Mouse (Mus musculus) lung, postnatal 36 days (tissue): Measurements from ENCODE around the gene Prss44.
A peak's percentile ranks its signal among the peaks of the same experiment; 100 is the strongest.
"Not testable (repeated sequence)": the region's sequence is repeated elsewhere in the genome, so short reads cannot be mapped to it uniquely, and the experiment has no call there.

Experiments used
- DNase-seq: peaks from one replicate; pipeline ENCODE4 v3.0.0; 2022; ENCODE audit warnings: mixed read lengths

The Prss44 gene

DNA sequence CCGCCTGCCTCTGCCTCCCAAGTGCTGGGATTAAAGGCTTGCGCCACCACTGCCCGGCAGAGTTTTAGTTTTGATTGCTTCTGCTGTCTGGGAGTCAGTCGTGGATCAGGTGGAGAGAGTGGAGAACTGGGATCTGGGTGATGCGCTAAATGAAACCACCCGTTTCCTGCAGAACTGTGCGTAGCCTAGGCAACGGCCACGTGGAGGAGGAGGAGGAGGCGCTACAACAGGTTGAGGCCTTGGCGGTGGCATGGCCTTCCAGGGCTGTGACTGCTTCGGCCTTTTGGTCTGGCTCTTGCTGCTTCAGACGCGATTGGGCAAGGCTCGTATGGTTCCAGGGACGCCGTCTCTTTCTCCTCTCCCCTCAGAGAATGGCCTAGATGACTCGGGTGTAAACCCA, at the start of gene Prss44:
Prss44 (plus strand) TSS at position 206 of the 400 bp plus-strand sequence.
- DNase-seq, result no peak

DNA sequence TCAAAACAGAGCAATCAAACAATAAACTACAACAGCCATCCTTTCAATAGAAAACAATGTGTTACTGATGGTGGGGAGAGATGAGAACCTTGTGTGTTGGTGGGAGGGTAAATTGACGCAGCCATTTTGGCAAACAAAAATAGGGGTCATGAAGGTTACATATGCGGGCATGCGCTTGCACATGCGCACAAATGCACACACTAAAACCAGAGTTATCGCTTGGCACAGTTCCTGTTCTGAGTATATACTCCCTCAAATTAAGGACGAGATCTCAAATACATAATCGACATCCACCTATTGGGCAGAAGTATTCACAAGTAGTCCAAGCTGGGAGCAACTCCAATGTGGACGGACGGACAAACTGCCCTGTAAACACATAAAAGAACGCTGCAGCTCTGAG, 41.5 kb upstream of the Prss44 start:
- DNase-seq, result no peak

DNA sequence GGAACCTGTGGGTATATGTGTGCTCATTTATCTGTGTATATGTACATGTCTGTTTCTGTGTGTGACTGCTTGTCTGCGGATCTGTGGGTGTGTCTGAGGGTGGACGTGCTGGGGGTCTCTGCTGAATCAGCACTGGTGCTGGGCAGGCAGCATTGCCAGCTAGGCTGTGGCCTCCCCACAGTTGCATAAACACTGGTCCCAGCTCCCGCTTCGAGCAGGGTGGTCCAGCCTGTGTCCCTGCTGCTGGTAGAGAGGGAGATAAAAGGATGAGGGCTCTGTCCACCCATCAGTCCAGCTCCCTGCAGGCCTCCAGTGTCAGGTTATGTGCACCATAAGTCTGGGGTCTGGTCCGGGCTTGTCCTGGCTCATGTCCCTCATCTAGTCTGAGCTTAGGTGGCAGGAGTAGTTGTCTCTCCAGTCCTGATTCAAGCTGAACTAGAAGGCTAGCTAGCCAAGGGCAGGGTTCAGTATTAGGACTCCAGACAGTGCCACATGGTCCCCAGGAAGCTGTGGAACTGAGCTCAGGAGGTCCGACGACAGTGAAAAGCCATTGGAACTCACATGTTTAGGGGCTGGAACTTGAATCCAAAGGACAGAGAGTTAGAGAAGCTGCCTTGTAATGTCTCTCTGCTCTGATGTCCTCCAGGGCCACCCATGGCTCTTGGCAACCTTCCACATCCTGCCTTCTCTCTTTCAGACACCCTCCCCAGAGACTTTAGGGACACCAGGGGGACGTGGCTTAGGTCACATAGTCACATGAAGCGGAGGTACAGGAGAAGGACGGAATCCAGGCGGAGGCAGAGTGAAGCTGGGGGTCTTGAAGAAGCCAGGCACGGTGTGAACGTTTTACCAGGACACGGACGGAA, 39.2 kb upstream of the Prss44 start:
- peak; percentile 22 for DNase-seq

DNA sequence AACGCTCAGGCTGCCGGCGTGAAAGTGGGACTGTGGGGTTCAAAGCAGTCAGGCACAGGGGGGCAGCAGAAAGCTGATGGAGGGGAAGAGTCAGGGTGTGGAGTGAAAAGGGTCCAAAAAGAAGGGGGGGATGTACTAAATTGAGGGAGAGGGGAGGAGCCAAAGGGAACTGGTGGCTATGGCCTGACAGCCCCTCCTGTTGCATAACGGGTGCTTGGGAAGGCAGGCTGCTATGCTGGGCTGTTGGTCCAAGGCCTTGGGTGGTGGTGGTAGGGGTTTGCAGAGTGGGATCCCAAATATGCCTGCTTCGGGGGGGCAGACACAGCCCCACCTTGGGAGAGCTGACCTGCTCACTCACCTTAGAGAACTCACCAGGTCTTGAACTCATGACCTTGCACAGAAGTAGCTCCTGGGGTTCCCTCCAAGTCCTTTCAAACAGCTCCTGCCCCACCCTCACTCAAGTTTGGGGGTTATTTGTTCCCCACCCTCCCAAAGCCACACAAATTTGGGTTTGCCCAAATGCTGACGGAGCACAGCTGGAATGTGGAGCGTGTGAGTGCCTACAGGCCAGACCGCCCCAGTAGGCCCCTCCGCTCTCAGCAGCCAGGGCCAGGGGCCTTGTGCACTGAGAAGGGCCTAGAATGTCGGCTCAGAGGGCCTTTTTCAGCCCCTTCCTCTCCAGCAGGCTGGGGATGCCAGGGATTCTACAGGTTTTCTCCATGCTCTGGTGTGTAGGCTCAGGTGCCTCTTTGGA, 38.3 kb upstream of the Prss44 start:
- no peak for DNase-seq

DNA sequence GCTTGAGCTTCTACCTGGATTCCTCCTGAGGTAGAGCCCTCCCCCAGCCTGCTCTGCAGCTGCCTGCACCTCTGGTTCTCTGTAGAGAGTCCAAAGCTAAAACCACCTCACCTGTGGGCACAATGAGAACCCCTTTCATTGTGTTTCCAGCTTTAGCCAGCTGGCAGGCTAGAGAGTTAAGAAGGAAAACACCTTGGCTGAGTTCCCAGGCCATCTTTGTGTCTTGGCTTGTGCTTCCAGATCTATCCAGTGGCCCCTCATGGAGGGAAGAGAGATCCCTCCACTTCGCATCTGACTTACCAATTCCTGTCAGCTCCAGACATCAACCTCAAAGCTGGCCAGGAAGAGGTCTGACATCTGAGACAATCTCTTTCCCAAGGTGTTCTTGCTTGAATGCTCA, 35.7 kb upstream of the Prss44 start:
- no peak for DNase-seq

DNA sequence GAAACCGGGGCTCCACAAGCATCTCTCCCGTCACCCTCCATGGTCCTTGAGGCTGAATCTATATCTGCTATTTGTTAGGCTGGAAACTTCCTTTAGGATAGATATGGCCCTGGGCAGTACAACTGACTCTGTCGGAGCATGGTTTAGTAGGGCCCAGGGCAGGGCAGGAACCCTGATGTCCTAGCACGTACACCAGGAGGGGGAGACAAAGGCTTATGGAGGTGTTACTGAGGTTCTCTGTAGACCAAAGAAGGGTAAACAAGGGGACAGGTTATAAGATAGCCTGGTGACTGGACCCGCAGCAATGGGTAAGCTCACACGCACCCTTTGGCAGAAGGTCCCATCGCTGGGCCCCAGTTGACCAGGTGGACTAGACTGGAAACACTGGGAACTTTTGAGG, 35.2 kb upstream of the Prss44 start:
- DNase-seq, result no peak

DNA sequence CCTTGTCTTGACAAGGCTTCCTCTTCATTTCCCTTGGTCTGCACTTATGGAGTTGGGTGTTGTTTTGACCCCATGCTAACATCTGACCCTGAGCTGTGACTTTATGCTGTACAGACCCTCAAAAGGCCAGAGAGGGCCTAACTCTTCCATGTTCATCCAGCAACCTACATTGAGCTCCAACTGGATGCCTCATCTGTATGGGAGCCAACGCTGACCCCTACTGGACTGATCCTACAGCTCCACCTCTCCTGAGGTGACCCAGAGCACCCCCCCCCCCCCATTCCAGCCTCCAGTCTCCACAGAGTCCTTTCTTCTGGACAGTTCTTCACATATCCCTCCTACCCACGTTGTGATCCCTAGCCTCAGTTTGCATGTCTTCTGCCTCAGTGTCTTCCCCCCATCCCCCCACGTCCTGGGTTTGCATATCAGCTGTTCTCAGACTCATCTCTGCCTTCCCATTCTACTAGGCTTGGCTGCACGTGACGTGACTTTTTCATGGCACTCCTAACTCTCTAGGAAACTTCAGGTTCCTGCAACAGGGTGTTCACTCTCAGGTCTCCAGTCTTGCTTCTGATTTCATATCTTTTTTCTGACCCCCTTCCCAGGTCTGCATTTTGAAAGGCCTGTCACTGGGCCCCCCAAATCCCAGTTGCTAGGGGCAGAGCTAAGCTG, 34.4 kb upstream of the Prss44 start:
- no peak for DNase-seq

DNA sequence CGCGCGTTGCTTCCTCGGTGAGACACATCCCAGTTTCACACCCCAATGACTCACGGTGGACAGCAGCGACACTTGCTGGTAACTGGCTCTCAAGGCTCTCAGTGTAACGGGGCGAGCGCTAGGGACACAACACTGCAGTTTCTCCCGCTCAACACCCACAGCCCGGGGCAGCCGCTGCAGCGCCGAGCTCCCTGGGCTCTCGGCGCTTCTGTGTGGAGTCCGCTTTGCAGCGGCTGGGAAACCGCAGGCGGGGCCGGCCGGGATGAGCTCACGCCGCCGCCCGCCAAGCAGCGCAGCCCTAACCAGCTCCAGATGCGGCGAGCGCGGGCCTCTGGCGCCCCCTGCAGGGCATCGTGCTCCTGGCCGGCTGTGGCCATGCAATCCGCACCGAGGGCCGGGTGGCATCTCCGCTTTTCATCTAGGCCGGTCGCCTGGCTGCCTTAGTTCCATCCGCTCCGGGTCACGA, 32.5 kb upstream of the Prss44 start:
- DNase-seq, result peak; percentile 95

DNA sequence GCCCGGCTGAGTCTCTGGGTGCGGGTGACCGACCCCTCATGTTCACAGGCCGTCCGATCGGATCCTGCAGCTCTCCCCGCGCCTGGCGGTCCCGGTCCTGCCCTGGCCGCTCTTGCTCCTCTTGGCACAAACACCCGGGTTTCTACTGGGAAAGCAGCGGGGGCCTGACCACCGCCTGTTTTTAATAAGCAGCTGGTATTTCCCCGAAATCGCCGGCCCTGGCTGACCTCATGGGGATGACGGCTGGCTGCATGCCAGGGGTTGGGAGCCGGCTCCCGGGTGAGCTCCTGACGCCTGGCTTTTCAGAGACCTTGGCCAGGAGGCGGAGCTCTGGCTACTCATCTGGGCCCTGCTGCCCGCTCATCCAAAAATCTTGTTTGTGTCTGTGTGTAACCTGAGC, 32.1 kb upstream of the Prss44 start:
- DNase-seq, result peak; percentile 89

DNA sequence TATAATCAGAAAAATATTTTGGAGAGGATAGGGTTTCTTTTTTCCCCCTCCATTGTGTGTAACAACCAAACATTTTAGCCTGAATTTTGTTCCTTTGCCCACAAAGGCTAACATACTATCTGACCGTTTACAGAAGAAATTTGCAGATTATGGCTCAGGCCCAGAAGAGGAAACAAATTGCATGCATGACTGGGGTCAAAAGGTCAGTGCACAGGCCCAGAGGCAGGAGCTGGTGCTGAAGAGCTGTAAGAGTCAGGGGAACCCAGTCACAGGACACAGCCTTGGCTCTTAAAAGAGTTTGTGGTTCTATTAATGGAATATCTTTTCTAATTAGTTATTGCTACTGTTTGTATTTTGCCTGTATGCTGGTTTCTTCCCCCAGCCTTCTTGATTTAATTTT, 30.2 kb upstream of the Prss44 start:
- DNase-seq, result peak; percentile 19

DNA sequence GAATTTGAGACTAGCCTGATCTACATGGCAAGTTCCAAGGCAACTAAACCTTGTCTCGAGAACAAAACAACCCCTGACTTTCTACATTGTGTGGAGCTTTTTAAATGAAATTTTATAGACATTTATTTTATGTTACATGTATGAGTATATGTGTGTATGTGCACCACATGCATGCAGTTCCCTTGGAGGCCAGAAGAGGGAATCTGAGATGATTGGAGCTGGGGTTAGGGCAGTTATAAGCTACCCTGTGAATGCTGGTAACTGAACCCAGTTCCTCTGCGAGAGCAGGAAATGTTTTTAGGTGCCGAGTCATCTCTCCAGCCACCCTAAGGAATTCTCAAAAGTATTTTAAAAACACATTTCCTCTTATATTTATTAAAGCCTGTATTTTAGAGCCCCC, 25.6 kb upstream of the Prss44 start:
- DNase-seq, result no peak

DNA sequence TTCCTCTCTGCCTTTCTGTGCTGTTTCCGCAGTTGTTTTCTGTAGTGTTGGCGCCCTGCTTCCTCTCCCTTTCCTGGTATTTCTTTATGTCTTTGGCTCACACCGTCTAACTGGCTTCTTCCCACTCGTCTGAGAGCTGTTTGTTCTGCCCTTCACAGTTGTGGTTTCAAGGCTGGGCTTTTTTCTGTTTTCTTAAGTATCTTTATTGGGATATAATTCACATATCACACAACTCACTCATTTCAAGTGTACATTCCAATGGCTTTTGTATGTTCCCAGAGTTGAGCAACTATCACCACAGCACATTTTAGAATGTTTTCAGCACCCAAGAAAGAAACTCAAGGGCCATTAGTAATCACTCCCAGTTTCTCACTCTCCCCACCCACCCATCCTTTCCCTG, 23.3 kb upstream of the Prss44 start:
- DNase-seq, result peak; percentile 74

DNA sequence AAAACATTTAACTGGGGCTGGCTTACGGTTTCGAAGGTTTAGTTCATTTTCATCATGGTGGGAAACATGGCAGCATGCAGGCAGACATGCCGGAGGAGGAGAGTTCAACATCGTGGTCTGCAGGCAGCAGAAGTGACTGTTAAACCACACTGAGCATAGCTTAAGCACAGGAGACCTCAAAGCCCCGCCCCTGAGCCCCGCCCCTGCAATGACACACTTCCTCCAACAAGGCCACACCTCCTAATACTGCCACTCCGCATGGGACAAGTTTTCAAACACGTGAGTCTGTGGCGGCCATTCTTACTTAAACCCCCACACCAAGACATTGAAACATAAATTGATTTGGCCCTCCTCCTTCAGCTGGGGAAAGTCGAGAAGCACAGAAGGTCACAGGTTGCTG, 16.8 kb upstream of the Prss44 start:
- DNase-seq, result no peak

DNA sequence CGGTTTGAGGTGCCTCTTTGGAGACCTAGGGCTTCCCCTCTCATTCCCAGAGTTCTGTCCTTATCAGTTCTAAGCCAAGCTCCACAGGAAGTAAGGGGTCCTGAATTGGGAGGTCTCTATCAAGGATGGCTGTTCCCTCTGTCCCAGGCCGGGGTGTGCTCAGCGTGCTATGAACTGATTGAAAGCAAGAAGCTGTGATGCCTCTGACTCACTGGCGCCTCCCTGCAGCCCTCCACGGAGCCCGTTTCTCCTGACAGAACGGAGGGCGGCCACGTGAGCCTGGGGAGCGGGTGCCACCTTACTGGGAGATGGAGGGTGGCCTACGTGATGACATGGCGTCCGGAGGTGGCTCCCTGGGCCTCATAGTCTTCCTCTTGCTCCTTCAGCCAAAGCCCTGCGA, 15.9 kb upstream of the Prss44 start, which contains the start of gene Prss42:
Prss42 (plus strand) TSS at position 301 of the 400 bp plus-strand sequence.
- no peak for DNase-seq

DNA sequence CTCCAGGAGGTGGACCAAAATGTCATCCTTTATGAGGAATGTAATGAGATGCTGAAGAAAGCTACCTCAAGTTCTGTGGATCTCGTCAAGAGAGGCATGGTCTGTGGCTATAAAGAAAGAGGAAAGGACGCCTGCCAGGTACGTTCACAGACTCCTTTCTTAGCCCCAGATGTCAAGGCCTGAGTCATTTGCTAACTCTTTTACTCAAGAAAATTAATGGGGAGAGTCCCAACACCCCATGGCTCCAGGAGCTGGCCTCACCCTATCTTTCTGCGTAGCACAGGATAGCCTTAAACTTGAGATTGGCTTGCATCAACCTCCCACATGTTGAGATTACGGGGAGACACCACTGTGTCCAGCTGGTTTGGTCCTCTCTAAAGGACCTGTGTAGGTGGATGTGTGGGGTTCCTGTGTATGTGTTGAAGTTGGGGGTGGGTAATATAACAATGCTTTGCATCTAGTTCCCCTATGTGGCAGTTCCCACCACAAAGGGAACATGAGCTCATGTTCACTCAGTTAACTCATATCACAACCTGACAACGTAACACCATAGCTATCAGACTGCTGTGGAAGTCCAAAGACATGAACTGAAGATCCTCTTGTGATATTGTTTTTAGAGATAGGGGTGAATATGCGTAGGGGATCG, 12.8 kb upstream of the Prss44 start:
- DNase-seq, result no peak

DNA sequence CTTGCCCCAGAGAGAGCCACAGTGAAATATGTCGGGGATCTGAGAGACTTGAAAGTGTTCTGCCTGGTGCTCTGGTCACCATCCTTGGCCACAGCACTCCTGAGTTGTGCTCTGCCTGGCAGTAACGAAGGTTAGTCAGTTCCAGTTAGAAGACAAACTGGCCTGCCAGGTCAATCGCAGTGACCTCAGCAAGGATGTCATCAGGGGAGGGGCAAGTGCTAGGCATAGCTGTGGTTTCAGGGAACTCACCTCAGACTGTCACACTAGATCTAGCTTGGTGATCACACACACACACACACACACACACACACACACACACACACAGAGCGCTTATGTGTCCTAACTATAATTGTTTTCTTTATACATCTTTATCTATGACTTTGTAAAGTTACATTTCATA, 10.5 kb upstream of the Prss44 start:
- no peak for DNase-seq

DNA sequence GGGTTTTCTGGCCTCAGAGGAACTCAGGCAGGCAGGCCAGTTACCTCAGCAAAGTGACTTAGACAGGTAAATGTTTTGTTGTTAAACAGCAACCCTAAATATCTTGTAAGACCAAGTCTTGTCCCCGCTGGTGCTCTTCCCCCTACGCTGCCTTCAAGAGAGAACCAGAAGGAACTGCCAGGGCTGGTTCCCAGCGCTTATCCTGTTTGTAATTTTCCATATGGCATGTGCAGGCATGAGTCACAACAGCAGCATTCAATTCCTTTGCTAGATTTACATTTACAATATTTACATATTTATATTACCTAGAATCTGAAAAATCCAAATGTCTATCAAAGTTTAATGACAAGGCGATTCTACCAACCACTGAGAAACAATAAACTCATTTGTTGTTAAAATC, 3.7 kb upstream of the Prss44 start:
- no peak for DNase-seq

DNA sequence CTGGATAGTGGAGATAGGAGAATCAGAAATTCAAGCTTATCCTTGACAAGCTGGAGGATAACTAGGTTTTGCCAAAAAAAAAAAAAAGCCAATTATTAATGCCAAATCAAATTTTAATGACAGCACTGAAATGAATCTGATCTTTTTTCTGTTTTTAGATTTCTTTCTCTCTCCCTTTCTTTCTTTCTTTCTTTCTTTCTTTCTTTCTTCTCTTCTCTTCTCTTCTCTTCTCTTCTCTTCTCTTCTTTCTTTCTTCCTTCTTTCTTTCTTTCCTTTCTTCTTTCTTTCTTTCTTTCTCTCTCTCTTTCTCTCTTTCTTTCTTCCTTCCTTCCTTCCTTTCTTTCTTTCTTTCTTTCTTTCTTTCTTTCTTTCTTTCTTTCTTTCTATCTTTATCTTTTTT, 6.8 kb downstream of the Prss44 start:
- DNase-seq, result not testable (repeated sequence)

DNA sequence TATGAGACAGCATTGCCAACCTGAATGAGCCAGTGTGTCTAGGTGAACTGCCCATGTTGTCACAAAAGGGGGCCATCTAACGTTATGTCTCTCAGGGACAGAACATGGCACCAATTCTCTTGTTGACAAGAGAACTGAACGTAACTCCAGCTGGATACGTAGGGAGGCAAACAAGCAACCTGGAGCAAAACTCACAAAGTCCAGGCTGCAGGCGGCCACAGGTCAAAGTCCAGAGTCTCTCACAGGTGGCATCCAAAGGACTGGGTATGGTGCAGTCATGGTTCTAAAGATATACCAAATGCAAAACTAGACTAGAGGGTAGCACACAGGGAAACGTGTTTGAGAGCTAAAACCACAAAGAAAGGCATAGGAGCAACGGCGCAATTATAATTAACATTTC, 7.6 kb downstream of the Prss44 start:
- DNase-seq, result no peak

DNA sequence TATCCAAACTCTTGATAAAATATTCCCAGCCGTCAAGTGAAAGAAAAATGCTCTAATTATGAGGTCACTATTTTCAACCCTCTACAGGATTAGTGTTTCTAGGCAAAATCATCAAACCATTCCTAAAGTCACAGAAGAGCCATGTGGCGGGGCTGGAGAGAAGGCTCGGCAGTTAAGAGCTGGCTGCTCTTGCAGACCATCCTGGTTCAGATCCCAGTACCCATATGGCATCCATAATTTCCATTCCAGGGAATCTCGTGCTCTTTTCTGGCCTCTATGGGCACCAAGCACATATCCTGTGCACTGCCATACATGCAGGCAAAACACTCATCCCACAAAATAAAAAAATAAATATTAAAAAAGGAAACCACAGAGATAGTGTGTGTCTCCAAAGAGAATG, 11.6 kb downstream of the Prss44 start:
- DNase-seq, result no peak

DNA sequence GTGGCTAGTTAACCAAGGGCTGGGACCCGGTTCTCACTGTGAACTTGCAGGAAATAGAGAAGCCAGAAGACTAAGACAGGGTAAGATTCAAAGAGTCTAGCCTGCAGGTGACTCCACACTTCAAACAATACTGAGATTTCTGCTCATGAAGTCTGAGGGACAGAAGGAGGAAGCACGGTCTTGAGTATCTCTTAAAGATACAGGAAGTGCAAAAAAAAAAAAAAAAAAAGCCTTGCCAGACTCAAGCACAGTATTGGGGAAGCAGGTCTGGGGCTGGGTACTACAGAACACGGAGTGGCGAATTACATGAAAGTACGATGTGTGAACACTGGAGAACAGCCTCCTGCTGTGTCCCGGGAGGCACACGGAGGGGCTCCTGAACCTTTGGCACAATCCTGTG, 12.0 kb downstream of the Prss44 start:
- peak; percentile 7 for DNase-seq

DNA sequence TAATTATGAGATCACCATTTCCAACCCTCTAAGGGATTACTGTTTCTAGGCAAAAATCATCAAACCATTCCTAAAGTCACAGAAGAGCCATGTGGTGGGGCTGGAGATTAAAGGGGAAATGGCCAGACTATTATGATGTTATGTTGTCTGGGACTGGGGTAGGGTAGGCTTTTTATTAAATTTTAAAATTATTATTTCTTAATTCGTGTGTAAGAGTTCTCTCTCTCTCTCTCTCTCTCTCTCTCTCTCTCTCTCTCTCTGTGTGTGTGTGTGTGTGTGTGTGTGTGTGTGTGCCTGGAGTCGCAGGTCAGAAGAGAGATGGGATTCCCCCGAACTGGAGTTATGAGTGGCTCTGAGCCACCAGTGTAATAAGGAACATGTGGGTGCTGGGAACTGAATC, 12.6 kb downstream of the Prss44 start, which contains the start of gene Prss43:
Prss43 (plus strand) TSS at position 301 of the 400 bp plus-strand sequence.
- DNase-seq, result no peak

DNA sequence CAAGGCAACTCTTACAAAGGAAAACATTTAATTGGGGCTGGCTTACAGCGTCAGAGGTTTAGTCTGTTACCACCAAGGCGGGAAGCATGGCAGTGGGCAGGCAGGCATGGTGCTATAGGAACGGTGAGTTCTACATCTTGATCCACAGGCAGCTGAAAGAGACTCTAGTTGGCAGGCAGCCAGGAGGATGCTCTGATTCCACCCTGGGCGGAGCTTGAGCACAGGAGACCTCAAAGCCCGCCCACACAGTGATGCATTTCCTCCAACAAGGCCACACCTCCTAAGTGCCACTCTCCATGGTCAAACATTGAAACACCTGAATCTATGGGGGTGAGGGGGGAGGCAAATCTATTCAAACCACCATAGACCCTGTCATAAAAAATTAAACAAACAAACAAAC, 19.2 kb downstream of the Prss44 start:
- no peak for DNase-seq
